Mouse (Mus musculus) kidney, postnatal 0 days (tissue): Measurements from ENCODE around the gene Adgrf5. TPM values are rescaled to one million over a fixed set of nuclear protein-coding genes. Genes with fewer than 3 reads are reported as not detected.

Source experiments
- ATAC-seq: fragments of 200-750 bp; cut with Nextera tagmentation; replicated peaks from 2 replicates; pipeline ENCODE4 v1.8.0; 2017; ENCODE audit warnings: low read depth, moderate number of reproducible peaks, moderate TSS enrichment, moderate library complexity; ENCODE audit not compliant: low FRiP score
- DNase-seq: peaks from one replicate; pipeline ENCODE4 v3.0.0-alpha.2; 2016; ENCODE audit warnings: low spot score
- H3K27ac ChIP-seq: fragments of 300-500 bp; sonication (generic); 2 replicates; pipeline ENCODE4 v1.5.1; 2014; ENCODE audit warnings: mild to moderate bottlenecking
- H3K27me3 ChIP-seq: fragments of 300-500 bp; sonication (generic); 2 replicates; pipeline ENCODE4 v1.6.1; 2014; ENCODE audit warnings: low read length, mixed read lengths; ENCODE audit not compliant: insufficient read depth
- H3K36me3 ChIP-seq: fragments of 300-500 bp; sonication (generic); 2 replicates; pipeline ENCODE4 v1.6.1; 2014; ENCODE audit warnings: low read length, mixed read lengths; ENCODE audit not compliant: insufficient read depth
- H3K4me1 ChIP-seq: fragments of 300-500 bp; sonication (generic); replicated peaks from 2 replicates; pipeline ENCODE4 v1.6.1; 2014; ENCODE audit warnings: antibody characterized with exemption, low read length, mixed read lengths; ENCODE audit not compliant: insufficient read depth
- H3K4me2 ChIP-seq: fragments of 300-500 bp; sonication (generic); 2 replicates; pipeline ENCODE4 v1.6.1; 2014; ENCODE audit warnings: mild to moderate bottlenecking, low read length, moderate library complexity, mixed read lengths
- H3K4me3 ChIP-seq: fragments of 300-500 bp; sonication (generic); replicated peaks from 2 replicates; pipeline ENCODE4 v1.5.1; 2014; ENCODE audit warnings: low read depth, low read length
- H3K9ac ChIP-seq: fragments of 300-500 bp; sonication (generic); 2 replicates; pipeline ENCODE4 v1.6.1; 2014; ENCODE audit warnings: low read depth, low read length
- H3K9me3 ChIP-seq: fragments of 300-500 bp; sonication (generic); replicated peaks from 2 replicates; pipeline ENCODE4 v1.6.1; 2016; ENCODE audit warnings: low read length, inconsistent platforms, mixed read lengths
- CTCF ChIP-seq: IDR thresholded peaks from 2 replicates; pipeline ENCODE4 v1.5.1; 2016; ENCODE audit warnings: antibody characterized with exemption, low read depth, mild to moderate bottlenecking, moderate library complexity
- WGBS: fragments of 180-500 bp; shearing (Covaris S2); extraction: QIAGEN DNeasy Blood & Tissue Kit; methylation state at CpG from one replicate; pipeline ENCODE4 v1.1.7; 2014; 5-methylcytosine and 5-hydroxymethylcytosine counted together
- polyA plus RNA-seq: library from polyadenylated mRNA; unstranded; fragments of >200 nt; fragmentation: Nextera tagmentation; extraction: Ambion mirVana; gene quantifications from 2 replicates; pipeline ENCODE4 v1.2.1, GENCODE M21; 2015

Gene Adgrf5
- polyA plus RNA-seq, 1 experiment from 2014 or later: 15.4 TPM

DNA sequence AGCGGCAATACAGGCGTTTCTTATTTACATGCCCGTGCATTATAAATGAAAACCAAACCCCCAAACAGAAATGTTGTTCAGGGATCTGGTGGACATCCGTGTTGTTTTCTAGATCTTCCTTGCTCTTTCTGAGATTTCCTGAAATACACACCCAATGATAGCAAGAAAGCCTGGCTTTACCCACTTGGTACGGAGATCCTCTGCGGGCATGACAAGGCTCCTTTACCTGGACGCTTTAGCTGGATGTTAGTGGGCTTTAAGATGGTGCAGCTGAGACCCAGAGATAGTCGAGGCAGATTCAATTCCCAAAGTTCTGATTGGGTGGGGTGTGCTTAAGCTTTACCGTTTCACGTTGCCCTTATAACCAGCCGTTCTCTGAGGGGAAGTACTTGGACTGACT lies 770 bp downstream of the Adgrf5 start:
- peak overlapping the region; percentile 36 for H3K4me3 ChIP-seq
- TF ChIP-seq CTCF: no peak
- no peaks in the 10 kb centered on the region for H3K9me3 ChIP-seq
- ATAC-seq: no peak
- no peaks in the 10 kb centered on the region for H3K36me3 ChIP-seq
- H3K27me3 ChIP-seq: no peaks in the 10 kb centered on the region
- H3K9ac ChIP-seq: peak overlapping the region; percentile 53; the same call in 1 of the 2 replicates
- 62% methylated on average over 11 of the region's 11 CpGs for whole genome bisulfite sequencing
- H3K27ac ChIP-seq: 0 out of 2 replicates have a peak overlapping the region, but pooled peaks have one; percentile 62
- DNase-seq: no peak
- H3K4me2 ChIP-seq: peak overlapping the region; percentile 56
- H3K4me1 ChIP-seq: peaks cover 12% of the 10 kb centered on the region; the same call in 1 of the 2 replicates

GRCm38 (mm10) chr17:43362362-43362761 lies 2.1 kb downstream of the Adgrf5 start:
- Histone ChIP-seq H3K9me3 (no peaks in the 10 kb centered on the region), H3K4me1 (peaks cover 12% of the 10 kb centered on the region; the same call in 1 of the 2 replicates), H3K27me3 (no peaks in the 10 kb centered on the region), H3K27ac (0 out of 2 replicates have a peak overlapping the region, but pooled peaks have one; percentile 1), H3K9ac (no peak overlapping the region), H3K4me2 (peak overlapping the region; percentile 36), H3K36me3 (no peaks in the 10 kb centered on the region), H3K4me3 (0 out of 2 replicates have a peak overlapping the region, but pooled peaks have one; percentile 1)
- TF ChIP-seq CTCF: no peak
- WGBS: 54% methylated on average over 11 of the region's 11 CpGs
- DNase-seq (peak; percentile 57), ATAC-seq (peak; percentile 56; the same call in 1 of the 2 replicates)

- H3K27me3 ChIP-seq: no peaks in the 10 kb centered on the region
- H3K4me3 ChIP-seq: 0 out of 2 replicates have a peak overlapping the region, but pooled peaks have one; percentile 1
- no peaks in the 10 kb centered on the region for H3K36me3 ChIP-seq
- H3K4me2 ChIP-seq: peak overlapping the region; percentile 36
- no peak for TF ChIP-seq CTCF
- ATAC-seq: no peak
- no peak overlapping the region for H3K9ac ChIP-seq
- 0 out of 2 replicates have a peak overlapping the region, but pooled peaks have one; percentile 1 for H3K27ac ChIP-seq
- H3K9me3 ChIP-seq: no peaks in the 10 kb centered on the region
- H3K4me1 ChIP-seq: peaks cover 12% of the 10 kb centered on the region; the same call in 1 of the 2 replicates
- DNase-seq: no peak
- WGBS: 61% methylated on average over 6 of the region's 6 CpGs
These were observed 2.6 kb downstream of the Adgrf5 start for GRCm38 (mm10) chr17:43362881-43363280.

- 0 out of 2 replicates have a peak, but pooled peaks cover 12% of the 10 kb centered on the region for H3K4me1 ChIP-seq
- no peak overlapping the region for H3K4me2 ChIP-seq
- H3K27ac ChIP-seq: no peak overlapping the region
- DNase-seq: no peak
- H3K4me3 ChIP-seq: no peak overlapping the region
- 73% methylated on average over 6 of the region's 6 CpGs for WGBS
- no peaks in the 10 kb centered on the region for H3K36me3 ChIP-seq
- no peak overlapping the region for H3K9ac ChIP-seq
- TF ChIP-seq CTCF: no peak
- no peaks in the 10 kb centered on the region for H3K9me3 ChIP-seq
- no peak for ATAC-seq
- H3K27me3 ChIP-seq: no peaks in the 10 kb centered on the region
These were observed 3.7 kb downstream of the Adgrf5 start for GRCm38 (mm10) chr17:43363921-43364320.

DNA sequence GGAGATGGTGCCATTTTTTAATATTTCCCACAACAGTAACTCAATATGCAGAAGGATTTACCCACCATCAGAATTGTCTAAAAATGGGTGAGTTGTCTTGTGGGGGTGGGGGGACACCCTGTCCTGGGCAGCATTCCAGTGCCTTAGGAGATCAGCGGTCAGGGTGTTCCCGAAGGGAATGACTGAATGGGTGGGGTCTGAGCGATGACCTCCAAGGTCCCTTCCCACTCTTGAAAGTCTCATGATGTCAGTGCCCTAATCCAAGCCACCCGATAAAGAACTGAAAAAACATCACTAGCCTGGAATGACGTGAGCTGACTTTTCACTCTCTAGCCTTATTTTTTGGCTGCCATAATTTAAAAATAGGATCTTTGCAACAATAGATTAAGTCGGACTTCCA lies 5.0 kb downstream of the Adgrf5 start:
- Histone ChIP-seq H3K4me3 (no peak overlapping the region), H3K36me3 (no peaks in the 10 kb centered on the region), H3K27me3 (no peaks in the 10 kb centered on the region), H3K9ac (no peak overlapping the region), H3K27ac (peak overlapping the region; percentile 73; the same call in 1 of the 2 replicates), H3K4me1 (0 out of 2 replicates have a peak, but pooled peaks cover 6% of the 10 kb centered on the region), H3K4me2 (no peak overlapping the region), H3K9me3 (no peaks in the 10 kb centered on the region)
- DNase-seq (no peak), ATAC-seq (no peak)
- no peak for TF ChIP-seq CTCF
- WGBS: 70% methylated on average over 6 of the region's 6 CpGs

DNA sequence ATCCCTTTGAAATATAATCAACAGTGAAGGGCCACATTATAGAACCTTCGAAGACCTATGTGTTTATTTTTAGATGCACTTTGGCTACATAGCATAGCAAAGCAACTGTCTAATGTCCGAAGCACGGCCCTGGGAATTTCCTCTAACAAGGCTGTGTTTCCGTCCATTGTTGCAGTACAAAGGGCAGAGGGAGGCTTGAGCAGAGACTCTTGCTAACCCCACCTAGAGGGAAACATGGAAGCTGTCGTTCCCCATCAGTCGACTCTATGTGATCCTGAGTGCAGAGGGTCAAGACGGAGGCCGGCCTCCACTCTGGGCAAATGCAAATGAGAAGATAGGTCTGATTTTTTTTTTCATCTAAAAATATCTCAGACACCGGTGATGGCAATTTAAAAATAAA lies 6.2 kb downstream of the Adgrf5 start:
- DNase-seq (peak; percentile 73), ATAC-seq (no peak)
- no peak for TF ChIP-seq CTCF
- H3K4me3 ChIP-seq: no peak overlapping the region
- WGBS: 46% methylated on average over 9 of the region's 9 CpGs
- H3K9me3 ChIP-seq: no peaks in the 10 kb centered on the region
- no peak overlapping the region for H3K9ac ChIP-seq
- H3K27me3 ChIP-seq: no peaks in the 10 kb centered on the region
- no peaks in the 10 kb centered on the region for H3K36me3 ChIP-seq
- H3K4me1 ChIP-seq: 0 out of 2 replicates have a peak, but pooled peaks cover 4% of the 10 kb centered on the region
- no peak overlapping the region for H3K27ac ChIP-seq
- no peak overlapping the region for H3K4me2 ChIP-seq
